Mouse (Mus musculus) testis, postnatal 10 days (tissue): ENCODE results near the gene Acsl3.

Experiments
- DNase-seq: peaks from one replicate; pipeline ENCODE4 v3.0.0; 2021; ENCODE audit warnings: low spot score

Acsl3 gene

DNA sequence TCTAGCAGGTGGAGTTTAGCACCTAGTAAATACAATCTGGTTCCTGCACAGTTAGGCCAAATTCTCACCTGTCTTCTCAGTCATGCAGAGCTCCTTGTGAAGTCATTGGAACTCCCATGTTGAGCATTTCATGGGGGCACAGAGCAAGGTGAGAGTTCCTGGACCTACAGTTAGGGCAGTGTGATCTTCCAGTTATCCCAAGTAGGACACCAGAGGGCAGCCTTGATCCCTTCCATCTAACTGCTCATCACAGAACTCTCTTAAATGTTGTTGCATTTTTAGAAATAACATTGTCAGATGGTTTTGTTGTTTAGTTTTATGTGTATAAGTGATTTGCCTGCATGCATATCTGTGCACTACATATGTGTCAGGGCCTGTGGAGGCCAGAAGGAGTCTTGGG, 29.2 kb downstream of the Acsl3 start:
- DNase-seq = no peak

DNA sequence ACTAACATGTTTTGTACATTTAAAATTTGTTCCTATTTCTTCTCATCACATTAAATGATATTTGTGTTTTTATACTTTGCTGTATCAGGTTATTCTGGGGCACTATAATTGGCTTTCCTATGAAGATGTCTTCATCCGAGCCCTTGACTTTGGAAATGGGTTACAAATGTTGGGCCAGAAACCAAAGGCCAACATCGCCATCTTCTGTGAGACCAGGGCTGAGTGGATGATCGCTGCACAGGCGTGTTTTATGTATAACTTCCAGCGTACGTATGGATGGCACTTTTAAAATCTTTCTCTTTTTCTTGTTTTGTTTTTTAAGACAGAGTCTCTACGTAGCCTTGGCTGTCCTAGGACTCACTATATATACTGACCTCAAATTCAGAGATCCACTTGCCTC, 30.5 kb downstream of the Acsl3 start:
- DNase-seq = no peak

DNA sequence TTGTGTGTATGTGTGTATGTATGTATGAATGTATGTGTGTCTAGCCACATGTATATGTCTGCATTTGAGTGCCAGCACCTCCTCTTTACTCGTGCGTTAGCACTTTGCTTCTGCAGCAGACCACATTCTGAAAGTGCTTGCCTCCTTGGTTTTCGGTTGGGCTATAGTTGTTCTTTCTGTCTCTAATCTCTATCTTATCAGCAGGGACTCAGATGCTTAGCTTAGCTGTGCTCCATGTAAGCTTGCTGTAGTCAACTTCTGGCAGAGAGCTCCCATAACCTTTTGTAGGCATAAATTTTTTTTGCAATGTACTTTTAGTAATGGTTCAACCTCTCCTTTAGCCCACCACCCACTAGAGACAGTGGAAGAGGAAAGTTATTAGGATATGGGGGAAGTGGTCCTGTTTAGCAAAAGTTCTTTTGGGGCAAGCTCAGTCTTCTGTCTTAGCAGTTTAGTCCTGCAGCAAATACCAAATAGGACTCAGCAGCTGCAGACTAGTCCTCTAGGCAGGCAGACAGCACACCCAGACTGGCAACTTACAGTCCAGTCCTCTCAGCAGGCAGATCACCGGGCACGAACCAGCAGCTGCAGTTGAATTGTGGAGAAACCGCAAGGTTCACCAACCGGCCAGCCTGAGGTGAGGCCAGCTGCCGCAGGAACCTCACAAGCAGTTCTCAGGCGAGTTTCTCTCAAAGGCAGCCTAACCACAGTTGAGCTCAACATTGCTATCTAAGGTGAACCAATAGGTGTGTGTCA, 37.1 kb downstream of the Acsl3 start:
- DNase-seq = no peak

DNA sequence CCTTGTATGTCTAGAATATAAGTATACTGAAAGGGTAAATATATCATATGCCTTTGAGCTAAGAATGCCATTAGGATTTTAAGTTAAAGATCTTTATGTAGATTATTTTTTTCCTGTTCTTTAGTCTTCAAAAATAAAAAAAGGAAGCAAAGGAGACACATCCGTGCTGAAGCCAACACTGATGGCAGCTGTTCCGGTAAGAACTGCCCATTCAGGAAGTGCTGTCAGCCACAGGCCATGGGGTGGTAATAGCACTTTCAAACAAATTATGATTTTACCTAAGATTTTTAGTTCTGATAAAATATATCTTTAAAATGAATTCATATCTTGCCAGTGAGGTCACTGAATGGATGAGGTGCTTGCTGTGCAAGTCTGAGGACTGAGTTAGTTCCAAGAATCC, 38.7 kb downstream of the Acsl3 start:
- DNase-seq = no peak

DNA sequence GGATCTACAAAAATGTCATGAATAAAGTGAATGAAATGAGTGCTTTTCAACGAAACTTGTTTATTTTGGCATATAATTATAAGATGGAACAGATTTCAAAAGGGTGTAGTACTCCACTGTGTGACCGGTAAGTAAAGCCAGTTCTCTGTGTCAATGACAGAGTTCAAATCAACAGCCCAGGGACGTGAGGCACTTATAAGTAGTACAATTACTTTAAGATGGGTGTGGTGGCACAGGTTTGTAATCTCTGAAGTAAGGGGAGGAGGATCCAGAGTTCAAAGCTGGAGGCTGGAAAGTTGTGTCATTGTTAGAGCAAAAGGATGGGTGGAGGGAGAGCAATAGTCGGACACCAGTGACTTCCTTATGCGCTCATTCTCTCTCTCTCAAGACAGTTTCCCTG, 39.3 kb downstream of the Acsl3 start:
- DNase-seq = no peak

DNA sequence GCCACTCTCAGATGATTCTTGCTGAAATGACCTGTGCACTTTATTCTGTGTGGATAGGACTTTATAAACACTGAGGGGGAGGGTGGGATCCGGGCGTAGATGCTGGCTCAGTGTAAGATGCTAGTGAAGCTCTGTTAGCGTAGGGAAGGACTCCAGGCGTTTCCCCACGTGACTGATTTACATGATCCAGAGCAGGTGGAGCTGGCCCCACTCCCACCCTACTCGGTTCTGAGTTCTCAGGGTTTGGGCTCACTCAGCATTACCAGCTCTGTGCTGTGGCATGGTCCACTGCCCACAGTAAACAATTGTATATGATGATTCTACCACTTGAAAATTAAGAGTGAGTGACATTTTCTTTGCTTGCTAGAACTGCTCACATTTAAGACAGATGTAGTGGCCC, 40.5 kb downstream of the Acsl3 start:
- no peak for DNase-seq

DNA sequence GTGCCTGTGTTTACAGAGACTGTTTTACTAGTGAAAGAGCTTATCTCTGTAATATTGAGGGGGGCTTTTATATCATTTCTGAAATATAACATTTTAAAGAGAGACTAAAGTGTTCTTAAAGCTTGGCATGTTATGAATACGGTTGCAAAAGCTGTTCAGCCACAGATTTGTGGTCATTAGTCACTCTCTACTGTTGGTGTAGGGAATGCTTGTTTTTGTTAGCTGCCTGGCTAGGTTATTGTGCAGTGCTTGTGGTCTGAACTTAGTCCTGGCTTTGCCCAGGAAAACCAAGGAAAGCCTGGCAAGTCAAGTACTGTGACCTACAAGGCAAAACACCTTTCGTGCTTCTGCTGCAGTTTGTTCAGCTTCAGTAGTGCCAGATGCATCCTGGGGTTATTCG, 44.1 kb downstream of the Acsl3 start:
- no peak for DNase-seq

DNA sequence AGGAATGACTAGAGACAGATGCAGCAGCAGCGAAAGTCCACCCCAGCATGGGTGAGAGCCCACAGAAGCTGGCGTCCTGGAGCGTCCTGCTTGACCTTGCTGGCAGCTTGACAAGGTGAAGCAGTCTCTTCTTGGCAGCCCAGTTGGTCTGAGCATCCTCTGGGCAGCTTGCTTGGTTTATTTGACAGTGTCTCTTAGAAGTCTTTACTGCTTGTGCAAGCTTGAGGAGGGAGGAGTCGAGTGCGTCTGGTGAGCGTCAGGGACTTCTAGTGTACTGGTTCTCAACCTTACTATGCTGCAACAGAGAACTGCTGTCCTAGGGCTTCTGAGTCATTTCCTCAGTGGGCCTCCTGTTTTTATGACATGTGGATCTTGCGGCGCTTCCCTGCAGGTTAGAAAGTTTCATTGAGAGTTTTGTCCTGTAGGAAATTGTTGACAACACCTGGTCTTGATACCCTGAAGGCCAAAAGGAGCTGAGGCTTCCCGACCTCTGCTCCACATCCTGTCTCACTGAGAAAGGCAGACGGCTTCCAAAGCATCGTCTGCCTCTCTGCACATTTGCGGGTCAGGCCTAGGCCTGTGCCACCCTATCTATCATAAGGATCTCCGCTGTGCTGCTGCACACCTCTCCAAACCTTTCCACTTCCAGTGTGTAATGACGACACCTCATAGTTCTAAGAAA, 44.8 kb downstream of the Acsl3 start:
- no peak for DNase-seq

DNA sequence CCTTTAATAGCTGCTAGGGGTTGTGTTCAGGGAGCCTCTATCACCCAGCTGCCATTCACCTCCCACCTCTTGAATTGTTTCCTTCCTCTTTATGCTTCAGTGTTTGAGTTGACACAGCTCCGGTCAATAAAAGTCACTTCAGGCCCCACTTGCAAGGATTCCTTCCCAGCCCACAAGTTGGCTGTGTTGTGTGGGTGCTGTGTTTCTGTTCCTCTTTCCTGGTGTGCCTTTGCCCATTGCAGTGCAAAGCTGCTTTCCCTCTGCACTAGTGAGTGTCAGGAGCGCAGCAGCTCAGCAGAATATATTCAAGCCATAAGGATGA, 45.3 kb downstream of the Acsl3 start:
- DNase-seq = no peak

DNA sequence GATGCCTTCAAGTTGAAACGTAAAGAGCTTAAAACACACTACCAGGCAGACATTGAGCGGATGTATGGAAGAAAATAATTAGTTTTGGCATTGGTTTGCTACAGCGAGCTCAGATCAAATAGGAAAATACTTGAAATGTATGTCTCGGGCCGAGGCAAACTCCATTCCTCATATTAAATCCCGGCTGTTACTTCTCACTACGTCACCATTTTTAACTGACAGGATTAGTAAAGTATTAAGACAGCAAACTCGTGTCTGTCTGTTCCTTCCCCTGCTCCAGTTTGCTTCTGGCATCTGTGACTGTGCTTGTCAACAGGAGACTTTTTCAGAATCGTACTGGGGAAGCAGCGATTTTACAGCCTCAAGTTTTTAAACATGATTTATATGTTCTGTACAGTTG, 48.7 kb downstream of the Acsl3 start:
- DNase-seq = no peak

DNA sequence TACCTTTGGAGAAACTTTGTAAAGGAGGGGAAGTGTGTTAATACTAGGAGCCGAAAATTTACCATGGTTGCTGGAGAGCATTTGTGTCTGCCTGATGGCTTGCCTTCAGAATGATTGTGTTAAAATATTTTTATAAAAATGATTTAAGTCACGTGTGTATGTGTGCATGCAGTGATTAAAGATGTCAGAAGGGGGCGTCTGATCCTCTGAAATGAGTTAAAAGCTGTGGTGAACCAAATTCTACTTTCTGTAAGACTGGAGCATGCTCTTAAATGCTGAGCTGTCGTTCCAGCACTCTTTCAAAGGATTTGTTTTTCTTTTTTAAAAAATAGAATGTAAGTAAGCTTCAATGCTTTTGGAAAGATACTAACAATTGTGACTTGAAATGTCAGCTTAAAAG, 49.7 kb downstream of the Acsl3 start:
- no peak for DNase-seq

DNA sequence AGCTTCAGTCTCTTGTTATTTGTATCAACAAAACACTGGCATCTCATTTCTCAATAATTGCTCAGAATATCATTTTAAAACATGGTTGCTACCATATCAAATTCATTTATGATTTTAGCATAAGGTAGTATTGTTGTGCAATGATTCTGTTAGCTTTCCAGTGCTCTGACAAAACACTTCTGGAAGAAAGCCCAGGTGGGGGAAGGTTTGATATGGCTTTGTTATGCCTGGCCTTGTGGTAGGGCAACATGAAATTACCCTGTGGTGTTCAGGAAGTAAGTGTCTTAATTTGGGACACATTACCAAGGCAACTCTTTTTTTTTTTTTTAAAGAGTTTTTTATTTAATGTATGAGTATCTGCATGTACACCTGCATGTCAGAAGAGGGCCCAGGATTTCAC, 52.4 kb downstream of the Acsl3 start:
- no peak for DNase-seq

DNA sequence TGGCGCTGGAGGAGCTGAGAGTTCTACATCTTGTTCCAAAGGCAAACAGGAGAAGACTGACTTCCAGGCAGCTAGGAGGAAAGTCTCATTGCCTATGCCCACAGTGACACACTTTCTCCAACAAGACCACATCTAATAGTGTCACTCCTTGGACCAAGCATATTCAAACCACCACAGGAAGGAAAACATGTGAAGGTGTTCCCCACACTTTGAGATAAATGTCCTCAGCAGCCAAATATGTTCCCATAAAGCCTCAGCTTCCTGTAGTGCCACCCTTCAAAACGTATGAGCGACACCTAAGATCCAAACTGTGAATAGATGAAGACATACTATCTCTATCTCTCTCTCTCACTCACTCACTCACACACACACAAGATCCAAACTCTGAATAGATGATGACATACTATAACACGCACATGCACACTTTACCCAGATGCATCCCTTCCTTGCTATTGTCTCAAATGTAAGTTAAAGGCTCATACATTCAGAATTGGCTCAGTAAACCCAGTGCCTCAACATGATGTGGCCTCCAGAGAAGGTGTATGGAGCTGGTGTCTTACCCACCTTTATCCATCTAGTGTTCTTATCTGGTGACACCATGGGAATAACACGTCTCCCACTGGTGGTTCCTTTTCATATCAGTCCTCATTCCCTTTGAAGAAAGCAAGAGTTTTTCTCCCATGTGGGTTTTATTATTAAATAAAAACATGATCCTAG, 53.1 kb downstream of the Acsl3 start:
- no peak for DNase-seq

DNA sequence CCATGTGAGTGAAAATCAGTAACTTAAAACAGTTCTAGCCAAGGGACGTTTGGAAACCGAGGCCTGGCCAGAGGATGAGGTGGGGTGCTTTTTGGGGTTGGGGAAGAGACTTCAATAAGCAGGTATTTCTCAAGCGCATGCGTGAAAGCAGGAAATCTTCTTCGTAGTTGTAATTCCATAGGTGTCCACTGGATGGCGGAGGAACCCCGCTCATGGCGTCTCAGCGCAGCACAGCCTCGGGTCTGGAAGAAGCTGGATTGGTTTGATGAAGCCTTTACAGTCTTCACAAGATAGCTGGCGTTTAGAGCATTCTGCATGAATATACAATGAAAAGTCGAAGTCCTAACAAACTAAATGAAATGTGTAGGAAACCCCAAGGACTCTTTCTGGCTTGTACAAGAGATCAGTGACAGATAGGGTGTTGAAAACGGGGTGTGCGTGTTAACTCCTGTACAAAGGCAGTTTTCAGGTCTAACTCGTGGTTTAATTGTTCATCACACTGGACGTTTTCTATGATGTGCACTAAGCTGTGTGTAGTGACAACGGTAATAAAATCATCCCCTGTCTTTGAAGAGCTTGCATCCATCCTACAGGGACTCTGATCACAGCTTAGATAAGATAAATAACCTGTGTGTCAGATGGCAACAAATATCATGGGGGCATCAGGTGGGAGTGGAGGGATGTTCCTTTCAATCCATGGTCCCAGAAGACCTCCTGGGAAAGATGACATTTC, 67.0 kb downstream of the Acsl3 start:
- DNase-seq = peak; percentile 83

DNA sequence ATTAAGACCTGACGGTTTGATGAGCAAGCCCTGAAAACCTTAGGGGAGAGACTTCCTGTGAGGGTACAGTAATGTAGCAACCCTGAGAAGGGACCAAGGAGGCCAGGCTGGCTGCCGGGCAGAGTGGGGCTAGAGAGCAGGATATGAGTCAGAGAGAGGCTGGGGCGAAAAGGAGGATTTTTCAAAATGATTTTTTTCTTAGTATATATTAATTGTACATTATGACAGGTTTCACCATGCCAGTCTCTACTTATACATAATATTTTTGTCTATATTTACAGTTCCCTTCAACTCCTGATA, 67.5 kb downstream of the Acsl3 start:
- no peak for DNase-seq

DNA sequence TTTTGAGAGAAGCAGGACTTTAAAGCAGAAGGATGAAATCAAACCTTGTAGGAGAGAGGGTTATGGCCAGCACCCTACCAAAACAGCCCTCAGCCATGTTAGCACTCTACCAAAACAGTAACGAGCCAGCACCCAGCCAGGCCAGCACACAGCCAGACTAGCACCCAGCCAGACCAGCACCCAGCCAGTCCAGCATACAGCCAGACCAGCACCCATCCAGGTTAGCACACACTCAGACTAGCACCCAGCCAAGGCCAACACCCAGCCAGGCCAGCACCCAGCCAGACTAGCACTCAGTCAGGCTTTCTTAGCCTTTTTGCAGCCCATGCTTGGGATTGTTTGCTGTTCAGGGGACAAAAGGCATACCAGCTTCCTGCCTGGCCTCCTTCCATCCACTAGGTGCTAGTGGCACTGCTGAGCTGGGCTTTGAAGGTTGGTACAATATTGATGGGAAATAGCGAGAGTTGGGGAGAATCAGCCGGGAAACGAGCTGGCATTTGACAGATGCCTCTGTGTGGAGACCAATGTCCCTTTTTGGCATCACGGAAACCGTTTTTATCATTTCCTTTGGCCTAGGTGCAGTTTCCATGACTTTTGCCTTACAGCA, 68.1 kb downstream of the Acsl3 start:
- no peak for DNase-seq

DNA sequence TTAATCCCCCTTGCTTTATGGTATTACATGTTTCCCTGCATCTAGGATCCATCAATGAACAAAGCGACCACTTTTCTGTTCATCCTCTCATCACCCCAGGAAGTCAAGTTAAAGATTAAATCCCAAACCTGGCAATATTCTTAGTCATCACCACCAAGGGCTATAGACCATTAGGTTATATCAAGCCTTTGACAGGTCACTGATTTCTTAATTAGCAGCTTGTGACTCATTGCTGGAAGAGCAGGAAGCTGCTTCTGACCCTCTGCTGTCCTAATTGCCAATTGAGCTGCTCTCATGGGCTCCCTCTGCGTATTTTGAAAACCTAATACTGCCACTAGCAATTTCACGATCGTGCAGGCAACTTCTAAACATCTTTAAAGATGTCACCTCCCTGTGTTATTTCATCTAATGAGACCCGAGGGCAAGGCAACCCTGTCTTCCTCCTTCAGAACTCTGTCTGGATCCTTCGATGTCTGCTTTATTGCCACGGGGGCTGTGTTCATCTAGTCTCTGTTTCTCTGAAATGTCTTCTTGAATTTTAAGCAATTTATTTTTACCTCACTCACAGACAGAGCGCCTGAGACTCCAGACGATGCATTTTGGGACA, 72.6 kb downstream of the Acsl3 start:
- DNase-seq = no peak

DNA sequence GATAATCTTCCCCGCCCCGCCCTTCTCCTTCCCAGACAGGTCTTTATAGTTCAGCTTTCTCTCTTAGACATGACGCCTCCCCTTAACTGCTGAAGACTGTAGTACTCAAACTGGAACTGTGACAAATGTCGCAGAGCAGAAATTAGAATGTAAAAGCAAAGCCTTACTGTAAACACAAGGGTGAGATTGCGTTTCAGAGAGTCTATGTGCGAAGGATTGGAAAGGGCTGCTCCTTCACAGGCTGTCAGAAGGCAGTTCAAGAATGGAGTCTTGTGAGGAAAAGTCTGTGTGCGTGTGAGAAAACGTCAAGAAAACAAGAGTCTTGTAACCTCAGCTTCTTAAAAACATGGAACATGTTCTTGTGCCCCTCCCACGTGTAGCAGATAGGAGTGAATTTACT, 74.7 kb downstream of the Acsl3 start:
- DNase-seq = no peak

DNA sequence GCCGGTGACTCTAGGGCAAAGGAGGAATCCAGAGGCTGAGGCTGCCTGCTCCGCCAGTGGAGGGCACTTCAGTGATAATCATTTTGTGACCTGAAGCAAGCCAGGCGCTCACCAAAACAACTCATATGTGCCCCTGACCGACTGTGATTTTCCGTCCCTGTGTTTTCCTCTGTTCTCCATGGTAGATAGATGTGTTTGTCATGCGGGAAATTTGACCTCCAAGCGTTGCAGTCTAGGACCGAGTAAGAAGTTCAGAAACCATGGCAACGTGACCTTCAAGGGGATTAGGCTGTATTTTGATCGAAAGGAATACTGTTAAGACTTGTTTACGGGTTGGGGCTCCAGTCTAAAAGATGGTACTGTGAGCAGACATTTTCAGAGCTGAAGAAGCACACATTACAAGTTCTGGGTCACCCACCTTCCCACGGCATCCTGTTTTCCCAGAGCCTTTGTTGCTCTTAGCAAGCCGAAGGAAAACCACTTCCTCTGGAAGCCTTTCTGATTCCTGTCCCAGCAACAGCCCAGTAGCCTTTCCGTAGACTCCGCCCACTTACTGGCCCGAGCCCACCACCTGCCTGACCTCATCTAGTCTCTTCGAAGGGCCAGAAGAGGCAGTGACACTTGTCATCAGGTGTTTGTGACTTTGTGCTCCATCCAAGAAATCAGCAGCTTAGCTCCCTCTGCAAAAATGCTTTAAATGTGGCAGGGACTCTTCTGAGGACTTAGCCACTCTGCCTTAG, 76.8 kb downstream of the Acsl3 start:
- no peak for DNase-seq

DNA sequence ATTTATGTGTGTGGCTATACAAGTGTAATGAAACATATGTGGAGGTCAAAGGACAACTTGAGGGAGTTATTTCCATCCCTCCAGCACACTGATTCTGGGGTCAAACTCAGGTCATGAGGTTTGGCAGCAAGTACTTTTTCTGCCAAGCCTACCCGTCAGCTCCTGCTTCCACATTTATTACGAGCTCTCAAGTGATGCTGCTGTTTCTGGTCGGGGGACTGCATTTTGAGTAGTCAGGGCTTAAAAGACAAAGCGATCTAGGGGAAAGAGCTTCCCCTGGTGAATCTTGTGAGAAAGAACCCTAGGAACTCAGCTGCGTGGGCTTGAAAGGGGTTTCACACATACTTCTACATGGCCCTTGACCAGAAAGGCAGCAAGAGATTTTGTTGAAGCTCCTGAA, 80.0 kb downstream of the Acsl3 start:
- DNase-seq = no peak

DNA sequence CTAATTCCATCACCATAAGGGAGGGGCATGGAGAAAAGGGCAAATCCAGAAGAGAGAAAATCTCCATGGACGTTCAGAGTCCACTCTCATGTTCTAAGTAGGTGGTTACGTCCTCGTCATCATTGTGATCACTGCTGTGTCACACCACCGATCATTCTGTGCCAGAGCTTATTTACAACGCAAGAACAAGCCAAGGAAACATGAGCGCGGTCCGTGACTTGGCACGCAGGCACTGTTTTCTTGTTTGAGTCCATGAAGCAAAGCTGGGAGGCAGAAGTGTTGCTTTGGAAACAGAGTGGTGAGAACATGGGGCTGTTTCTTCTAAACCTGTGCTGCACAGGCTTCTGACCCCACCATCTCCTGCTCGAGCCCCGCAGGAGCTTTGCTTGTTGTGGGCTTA, 83.1 kb downstream of the Acsl3 start:
- no peak for DNase-seq

DNA sequence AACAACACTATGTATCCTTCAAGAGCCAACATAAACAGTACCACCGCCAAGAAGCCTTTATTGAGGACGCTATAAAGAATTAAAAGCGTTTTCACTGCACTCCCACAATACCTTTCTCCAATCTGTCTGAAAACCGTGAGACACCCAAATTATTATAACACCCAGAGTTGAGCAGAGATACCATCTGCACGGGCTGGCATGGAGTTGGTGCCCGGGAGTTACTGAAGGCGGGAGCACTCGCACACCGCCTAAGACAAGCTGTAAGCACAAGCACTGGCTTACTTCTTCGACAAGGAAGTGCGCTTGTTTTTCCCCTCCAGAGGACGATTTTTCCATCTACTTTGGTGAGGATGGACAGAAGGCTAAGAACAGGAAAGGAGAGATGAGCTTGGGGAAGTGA, 84.6 kb downstream of the Acsl3 start:
- no peak for DNase-seq
